Mouse (Mus musculus): ENCODE data around the gene Iqcf3. TPM values are rescaled to one million over a fixed set of nuclear protein-coding genes. Genes with fewer than 3 reads are reported as not detected.

Gene Iqcf3
- polyA plus RNA-seq, 1 experiment from 2014 or later: not detected

GRCm38 (mm10) chr9:106485076-106485475, 76.4 kb downstream of the Iqcf3 start:
- WGBS: 80% methylated on average over 10 of the region's 10 CpGs
- Histone ChIP-seq H3K9ac (replicated peaks; ENCODE audit: low read depth, low read length) (no peak overlapping the region), H3K27ac (ENCODE audit: low read length) (no peak overlapping the region), H3K27me3 (replicated peaks; ENCODE audit: control insufficient read depth, insufficient read depth, low read length) (no peaks in the 10 kb centered on the region), H3K4me2 (ENCODE audit: low read length) (no peak overlapping the region), H3K9me3 (ENCODE audit: control insufficient read depth, low read length) (no peaks in the 10 kb centered on the region), H3K4me1 (replicated peaks; ENCODE audit: control insufficient read depth, insufficient read depth, low read length) (no peaks in the 10 kb centered on the region), H3K36me3 (ENCODE audit: control insufficient read depth, insufficient read depth) (peaks cover 15% of the 10 kb centered on the region), H3K4me3 (replicated peaks; ENCODE audit: low read length) (no peak overlapping the region)
- no peak for ATAC-seq

GRCm38 (mm10) chr9:106483606-106484005, 77.8 kb downstream of the Iqcf3 start:
- Histone ChIP-seq H3K36me3 (ENCODE audit: control insufficient read depth, insufficient read depth) (peaks cover 15% of the 10 kb centered on the region), H3K9me3 (ENCODE audit: control insufficient read depth, low read length) (no peaks in the 10 kb centered on the region)
- 93% methylated on average over 17 of the region's 17 CpGs for WGBS

GRCm38 (mm10) chr9:106483136-106483535, 78.3 kb downstream of the Iqcf3 start:
- Histone ChIP-seq H3K9ac (replicated peaks; ENCODE audit: low read depth, low read length) (no peak overlapping the region), H3K4me3 (replicated peaks; ENCODE audit: low read length) (no peak overlapping the region), H3K36me3 (ENCODE audit: control insufficient read depth, insufficient read depth) (peaks cover 15% of the 10 kb centered on the region), H3K4me1 (replicated peaks; ENCODE audit: control insufficient read depth, insufficient read depth, low read length) (peaks cover 6% of the 10 kb centered on the region), H3K27ac (ENCODE audit: low read length) (no peak overlapping the region), H3K4me2 (ENCODE audit: low read length) (no peak overlapping the region), H3K27me3 (replicated peaks; ENCODE audit: control insufficient read depth, insufficient read depth, low read length) (no peaks in the 10 kb centered on the region), H3K9me3 (ENCODE audit: control insufficient read depth, low read length) (no peaks in the 10 kb centered on the region)
- no peak for ATAC-seq
- 98% methylated on average over 10 of the region's 10 CpGs for WGBS

More at GRCm38 (mm10) chr9:106483606-106484005, 77.8 kb downstream of the Iqcf3 start:
- H3K4me2 ChIP-seq (ENCODE audit: low read length): no peak overlapping the region
- no peak overlapping the region for H3K27ac ChIP-seq (ENCODE audit: low read length)
- H3K27me3 ChIP-seq (replicated peaks; ENCODE audit: control insufficient read depth, insufficient read depth, low read length): no peaks in the 10 kb centered on the region
- H3K9ac ChIP-seq (replicated peaks; ENCODE audit: low read depth, low read length): no peak overlapping the region
- no peak for ATAC-seq
- H3K4me1 ChIP-seq (replicated peaks; ENCODE audit: control insufficient read depth, insufficient read depth, low read length): peaks cover 1% of the 10 kb centered on the region; the same call in 1 of the 2 replicates
- H3K4me3 ChIP-seq (replicated peaks; ENCODE audit: low read length): no peak overlapping the region

- no peak for ATAC-seq
- Histone ChIP-seq H3K4me2 (ENCODE audit: low read length) (no peak overlapping the region), H3K4me1 (replicated peaks; ENCODE audit: control insufficient read depth, insufficient read depth, low read length) (peaks cover 11% of the 10 kb centered on the region), H3K4me3 (replicated peaks; ENCODE audit: low read length) (no peak overlapping the region), H3K9ac (replicated peaks; ENCODE audit: low read depth, low read length) (no peak overlapping the region), H3K27ac (ENCODE audit: low read length) (no peak overlapping the region), H3K9me3 (ENCODE audit: control insufficient read depth, low read length) (no peaks in the 10 kb centered on the region), H3K27me3 (replicated peaks; ENCODE audit: control insufficient read depth, insufficient read depth, low read length) (no peaks in the 10 kb centered on the region), H3K36me3 (ENCODE audit: control insufficient read depth, insufficient read depth) (peaks cover 15% of the 10 kb centered on the region)
- WGBS: 88% methylated on average over 17 of the region's 17 CpGs
Observed at GRCm38 (mm10) chr9:106482578-106483115, 78.8 kb downstream of the Iqcf3 start.

- 93% methylated on average over 13 of the region's 13 CpGs for WGBS
- no peak overlapping the region for H3K4me3 ChIP-seq (replicated peaks; ENCODE audit: low read length)
- ATAC-seq: no peak
- no peak overlapping the region for H3K27ac ChIP-seq (ENCODE audit: low read length)
- no peaks in the 10 kb centered on the region for H3K9me3 ChIP-seq (ENCODE audit: control insufficient read depth, low read length)
- peaks cover 15% of the 10 kb centered on the region for H3K36me3 ChIP-seq (ENCODE audit: control insufficient read depth, insufficient read depth)
- H3K9ac ChIP-seq (replicated peaks; ENCODE audit: low read depth, low read length): no peak overlapping the region
- H3K4me1 ChIP-seq (replicated peaks; ENCODE audit: control insufficient read depth, insufficient read depth, low read length): peaks cover 12% of the 10 kb centered on the region
- H3K27me3 ChIP-seq (replicated peaks; ENCODE audit: control insufficient read depth, insufficient read depth, low read length): no peaks in the 10 kb centered on the region
- H3K4me2 ChIP-seq (ENCODE audit: low read length): no peak overlapping the region
Observed at GRCm38 (mm10) chr9:106481676-106482075, 79.8 kb downstream of the Iqcf3 start.

GRCm38 (mm10) chr9:106481075-106481474, 80.4 kb downstream of the Iqcf3 start:
- H3K27me3 ChIP-seq (replicated peaks; ENCODE audit: control insufficient read depth, insufficient read depth, low read length): no peaks in the 10 kb centered on the region
- no peak overlapping the region for H3K4me2 ChIP-seq (ENCODE audit: low read length)
- no peak overlapping the region for H3K9ac ChIP-seq (replicated peaks; ENCODE audit: low read depth, low read length)
- H3K4me3 ChIP-seq (replicated peaks; ENCODE audit: low read length): no peak overlapping the region
- H3K36me3 ChIP-seq (ENCODE audit: control insufficient read depth, insufficient read depth): peaks cover 15% of the 10 kb centered on the region
- no peak for ATAC-seq
- 98% methylated on average over 15 of the region's 15 CpGs for WGBS
- H3K9me3 ChIP-seq (ENCODE audit: control insufficient read depth, low read length): no peaks in the 10 kb centered on the region
- H3K27ac ChIP-seq (ENCODE audit: low read length): no peak overlapping the region
- peaks cover 17% of the 10 kb centered on the region for H3K4me1 ChIP-seq (replicated peaks; ENCODE audit: control insufficient read depth, insufficient read depth, low read length)

GRCm38 (mm10) chr9:106480541-106480940, 80.9 kb downstream of the Iqcf3 start:
- Histone ChIP-seq H3K4me3 (replicated peaks; ENCODE audit: low read length) (no peak overlapping the region), H3K4me1 (replicated peaks; ENCODE audit: control insufficient read depth, insufficient read depth, low read length) (peaks cover 17% of the 10 kb centered on the region), H3K27ac (ENCODE audit: low read length) (no peak overlapping the region), H3K36me3 (ENCODE audit: control insufficient read depth, insufficient read depth) (peaks cover 15% of the 10 kb centered on the region), H3K9me3 (ENCODE audit: control insufficient read depth, low read length) (no peaks in the 10 kb centered on the region), H3K9ac (replicated peaks; ENCODE audit: low read depth, low read length) (no peak overlapping the region), H3K27me3 (replicated peaks; ENCODE audit: control insufficient read depth, insufficient read depth, low read length) (no peaks in the 10 kb centered on the region), H3K4me2 (ENCODE audit: low read length) (no peak overlapping the region)
- WGBS: 95% methylated on average over 7 of the region's 7 CpGs
- ATAC-seq: no peak

GRCm38 (mm10) chr9:106478101-106478500, 83.3 kb downstream of the Iqcf3 start:
- Histone ChIP-seq H3K9ac (replicated peaks; ENCODE audit: low read depth, low read length) (no peak overlapping the region), H3K27ac (ENCODE audit: low read length) (no peak overlapping the region), H3K36me3 (ENCODE audit: control insufficient read depth, insufficient read depth) (peaks cover under 1% of the 10 kb centered on the region), H3K9me3 (ENCODE audit: control insufficient read depth, low read length) (no peaks in the 10 kb centered on the region), H3K4me1 (replicated peaks; ENCODE audit: control insufficient read depth, insufficient read depth, low read length) (peaks cover 20% of the 10 kb centered on the region), H3K4me3 (replicated peaks; ENCODE audit: low read length) (peak overlapping the region; percentile 66), H3K27me3 (replicated peaks; ENCODE audit: control insufficient read depth, insufficient read depth, low read length) (no peaks in the 10 kb centered on the region), H3K4me2 (ENCODE audit: low read length) (peak overlapping the region; percentile 77)
- WGBS: 83% methylated on average over 9 of the region's 9 CpGs
- ATAC-seq: no peak

- Histone ChIP-seq H3K9ac (replicated peaks; ENCODE audit: low read depth, low read length) (peak overlapping the region; percentile 56), H3K9me3 (ENCODE audit: control insufficient read depth, low read length) (no peaks in the 10 kb centered on the region), H3K4me3 (replicated peaks; ENCODE audit: low read length) (peak overlapping the region; percentile 66), H3K27ac (ENCODE audit: low read length) (no peak overlapping the region), H3K36me3 (ENCODE audit: control insufficient read depth, insufficient read depth) (no peaks in the 10 kb centered on the region), H3K4me1 (replicated peaks; ENCODE audit: control insufficient read depth, insufficient read depth, low read length) (peaks cover 20% of the 10 kb centered on the region), H3K4me2 (ENCODE audit: low read length) (peak overlapping the region; percentile 77), H3K27me3 (replicated peaks; ENCODE audit: control insufficient read depth, insufficient read depth, low read length) (no peaks in the 10 kb centered on the region)
- 5% methylated on average over 16 of the region's 16 CpGs for WGBS
- ATAC-seq: no peak
Observed at GRCm38 (mm10) chr9:106477649-106478048, 83.8 kb downstream of the Iqcf3 start.
